Mouse (Mus musculus) heart, adult 8-10 months (tissue): Measurements from ENCODE around the gene Nup210l. TPM values are rescaled to one million over a fixed set of nuclear protein-coding genes. Genes with fewer than 3 reads are reported as not detected.
A peak's percentile ranks its signal among the peaks of the same experiment; 100 is the strongest.

Experiments
- DNase-seq: peaks from one replicate; pipeline ENCODE4 v3.0.0; 2022; ENCODE audit warnings: low spot score
- microRNA-seq: library from miRNA; unstranded; fragments of <30 nt; microRNA quantifications from one replicate; pipeline ENCODE4 v1.2.0, GENCODE M21; 2022
- total RNA-seq, 4 experiments: library from RNA; stranded (reverse); gene quantifications; 2 replicates each; pipeline ENCODE4 v1.2.4; 2022

Gene Nup210l
- total RNA-seq, 4 experiments from 2014 or later: 0.06 to 0.16 (median 0.10) TPM

DNA sequence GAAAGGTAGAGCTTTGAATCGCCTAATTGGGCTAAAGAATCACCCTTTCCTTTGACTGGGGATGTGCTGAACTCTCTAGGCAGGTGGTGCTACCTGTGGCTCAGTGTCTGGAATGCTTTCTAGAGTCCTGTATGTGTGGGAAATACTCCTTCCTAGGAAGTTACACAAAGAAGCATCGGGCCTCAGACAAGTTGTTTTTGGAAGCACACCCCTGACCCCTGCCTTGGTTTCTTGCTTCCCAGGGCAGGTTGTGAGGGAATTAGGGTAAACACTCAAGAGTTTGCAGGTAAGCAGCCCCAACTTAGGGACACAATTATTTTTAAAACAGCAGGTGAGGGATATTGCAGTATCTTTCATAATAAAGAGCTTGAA, 151.2 kb downstream of the Nup210l start:
- no peak for DNase-seq

DNA sequence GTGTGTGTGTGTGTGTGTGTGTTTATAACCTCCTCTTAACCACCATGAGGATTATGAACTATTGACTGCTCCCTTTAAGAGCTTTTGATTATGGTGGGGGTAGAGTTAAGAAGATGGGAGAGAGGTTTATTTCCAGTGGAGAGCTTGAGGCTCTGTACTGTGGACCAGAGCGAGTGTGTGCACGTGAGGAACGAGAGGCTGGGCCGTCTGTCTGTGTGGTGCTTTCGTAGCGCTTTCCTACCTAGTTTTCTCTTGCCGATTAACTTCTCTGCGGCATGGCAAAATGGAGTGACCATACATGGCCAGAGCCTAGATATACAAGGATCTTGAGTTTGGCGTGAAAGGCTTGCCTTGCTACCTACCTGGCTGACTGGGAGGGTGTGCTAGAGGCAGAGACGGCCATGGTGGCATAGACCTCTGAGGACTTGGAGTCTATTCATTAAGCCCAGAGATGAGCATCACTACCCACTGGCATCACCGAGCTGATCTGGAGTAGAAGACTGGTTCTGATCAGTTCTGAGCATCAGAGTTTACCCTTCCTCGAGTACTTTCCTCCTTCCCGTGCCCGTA, 151.9 kb downstream of the Nup210l start:
- no peak for DNase-seq

DNA sequence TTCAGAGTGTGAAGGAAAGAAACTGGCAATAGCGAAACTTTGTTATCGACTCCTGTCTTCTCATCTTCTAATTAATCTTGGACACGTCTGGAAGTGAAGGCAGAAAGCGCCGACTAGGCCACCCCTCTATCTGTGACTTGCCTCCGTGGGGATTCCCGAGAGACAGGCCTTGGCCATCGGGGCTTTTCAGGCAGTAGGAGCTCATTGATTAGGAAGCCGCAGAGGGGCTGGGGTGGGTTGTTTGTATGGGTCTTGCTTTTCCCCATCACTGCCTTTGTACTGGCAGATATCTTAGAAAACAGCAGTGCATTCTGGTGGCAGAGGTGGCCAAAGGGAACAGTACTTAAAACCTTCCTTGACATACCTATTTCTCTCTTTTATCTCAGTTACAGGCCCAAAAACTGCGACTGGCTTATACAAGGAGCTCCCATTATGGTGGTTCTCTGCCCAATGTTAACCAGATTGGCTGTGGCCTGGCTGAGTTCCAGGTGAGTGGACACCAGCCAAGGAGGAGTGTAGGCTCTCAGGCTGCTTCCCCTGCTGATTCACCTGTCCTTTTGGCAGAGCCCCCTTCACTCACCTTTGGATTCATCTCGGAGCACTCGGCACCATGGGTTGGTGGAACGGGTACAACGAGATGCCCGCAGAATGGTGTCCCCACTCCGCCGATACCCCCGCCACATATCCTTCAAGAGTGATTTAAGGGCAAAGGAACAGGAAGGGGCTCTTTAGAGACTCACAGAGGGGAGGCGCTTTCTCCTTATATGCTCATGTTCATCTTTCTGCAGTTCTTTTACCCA, 153.0 kb downstream of the Nup210l start:
- DNase-seq: no peak

DNA sequence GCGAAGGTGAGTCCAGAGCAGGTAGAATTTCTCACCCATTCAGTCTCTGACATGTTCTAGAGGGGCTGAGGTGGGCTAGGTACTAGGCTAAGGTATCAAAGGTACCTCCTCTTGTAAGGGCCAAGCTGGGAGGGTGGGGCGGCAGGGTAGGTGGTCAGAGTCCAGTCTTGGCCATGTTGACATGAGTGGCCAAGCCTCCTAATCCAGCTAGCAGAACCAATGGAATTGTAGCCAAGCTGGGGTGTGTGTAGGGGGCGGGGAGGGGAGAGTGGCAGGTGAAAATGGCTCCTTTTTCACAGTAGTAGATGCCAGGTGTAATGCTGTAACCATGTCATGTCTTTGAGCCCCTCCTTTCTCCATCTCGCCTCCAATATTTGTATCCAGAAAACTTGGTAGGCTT, 154.6 kb downstream of the Nup210l start:
- DNase-seq: no peak

Small RNAs within 50 kb of the gene (microRNA-seq; reads per million reads assigned to microRNA genes)
- 19.9 reads per million, percentile 35 among the genes with 10 or more reads in this experiment for gene Mir190b

Other genes starting within 250 kb of the Nup210l start
- 1 to 10 TPM; 2.8 to 4.3 (median 3.1) TPM for gene Il6ra, start 190.9 kb upstream of the Nup210l start, total RNA-seq
- 10 to 100 TPM; 14.5 to 17.8 (median 15.8) TPM for gene Atp8b2, start 140.6 kb upstream of the Nup210l start, total RNA-seq
- gene Hax1, start 105.4 kb upstream of the Nup210l start, total RNA-seq: 10 to 100 TPM; 38.8 to 56.6 (median 46.9) TPM
- gene 4933434E20Rik, start 52.5 kb upstream of the Nup210l start, total RNA-seq: 100 to 1,000 TPM in 1 of 4 experiments, 10 to 100 TPM in 3; 91.0 to 102 (median 93.9) TPM
- 100 to 1,000 TPM; 105 to 133 (median 121) TPM for gene Ubap2l, start 51.5 kb upstream of the Nup210l start, total RNA-seq
- 10 to 100 TPM; 34.1 to 43.4 (median 38.2) TPM for gene Tpm3, start 31.5 kb upstream of the Nup210l start, total RNA-seq
- gene Rps27, start 109.5 kb downstream of the Nup210l start, total RNA-seq: 1,000 to 10,000 TPM; 1,126 to 1,409 (median 1,219) TPM
- gene Rab13, start 109.6 kb downstream of the Nup210l start, total RNA-seq: 1 to 10 TPM; 3.1 to 5.6 (median 4.4) TPM
- 10 to 100 TPM; 40.2 to 51.1 (median 42.2) TPM for gene Jtb, start 127.5 kb downstream of the Nup210l start, total RNA-seq
- gene Creb3l4, start 139.4 kb downstream of the Nup210l start, total RNA-seq: under 1 TPM in 2 of 4 experiments, not detected in 2; 0.38 to 0.81 TPM
- 10 to 100 TPM; 65.1 to 79.2 (median 75.5) TPM for gene Slc39a1, start 144.0 kb downstream of the Nup210l start, total RNA-seq
- 10 to 100 TPM; 16.0 to 18.5 (median 16.4) TPM for gene Crtc2, start 150.0 kb downstream of the Nup210l start, total RNA-seq
- gene Dennd4b, start 161.1 kb downstream of the Nup210l start, total RNA-seq: 10 to 100 TPM; 38.0 to 39.3 (median 38.7) TPM
- 10 to 100 TPM; 41.4 to 51.4 (median 46.0) TPM for gene Gatad2b, start 189.0 kb downstream of the Nup210l start, total RNA-seq